Mouse (Mus musculus): ENCODE measurements around the gene Mei1.

DNA sequence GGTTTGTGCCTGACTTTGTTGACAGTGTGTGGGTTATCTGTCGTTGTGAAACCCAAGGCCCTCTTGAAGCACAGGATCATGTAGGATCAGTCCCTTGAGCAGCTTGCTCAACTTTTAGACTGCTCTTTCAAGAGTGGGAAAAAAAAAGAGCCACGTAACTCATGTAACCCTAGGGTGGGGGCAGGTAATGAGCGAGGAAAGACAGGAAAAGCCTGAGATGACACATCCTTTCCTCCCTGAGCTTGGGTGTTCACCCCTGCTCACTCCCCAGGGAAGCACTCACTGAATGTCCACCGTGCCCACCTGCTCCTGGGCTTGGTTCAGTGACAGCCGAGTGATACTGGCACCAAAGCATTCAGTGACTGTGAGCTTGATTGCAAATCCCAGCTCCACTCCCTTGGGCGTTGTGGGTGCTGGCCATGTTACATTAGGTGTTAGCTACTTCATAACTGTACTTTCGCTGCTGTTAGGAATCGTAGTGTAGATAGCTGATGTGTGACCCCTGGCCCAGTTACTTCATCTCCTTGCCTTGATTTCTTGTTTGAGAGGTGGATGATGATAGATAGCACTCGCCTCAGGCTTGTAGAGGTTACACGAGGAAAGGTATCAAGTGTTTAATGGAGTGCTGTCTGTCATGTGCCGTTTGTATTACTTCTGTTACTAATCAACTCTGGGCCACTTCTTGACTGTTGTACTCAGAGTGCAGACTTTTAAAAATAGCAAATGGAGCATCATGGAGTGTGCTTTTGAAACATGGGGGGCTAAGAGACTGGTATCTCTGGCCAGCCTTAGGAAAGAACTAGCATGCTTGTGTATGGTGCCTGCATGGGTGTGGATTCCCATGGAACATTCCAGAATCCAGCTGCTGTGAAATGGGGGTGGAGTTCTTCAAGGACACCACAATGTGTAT is 91.2 kb downstream of the Mei1 start:
- TF ChIP-seq EP300 (IDR thresholded peaks at IDR 0.05; ENCODE audit: low read depth) (no peak), CTCF (IDR thresholded peaks at IDR 0.05; ENCODE audit: low read depth) (no peak)

Data from heart, postnatal 0 days (tissue).